Mouse (Mus musculus) layer of hippocampus, adult 11-12 months (tissue): ENCODE data around the gene Brca2.

Experiments
- DNase-seq: peaks from one replicate; pipeline ENCODE4 v3.0.0; 2022; ENCODE audit warnings: low spot score

Brca2 gene

GRCm38 (mm10) chr5:150564426-150564825 lies 42.0 kb downstream of the Brca2 start:
- DNase-seq: no peak

GRCm38 (mm10) chr5:150566226-150566625 lies 43.8 kb downstream of the Brca2 start:
- no peak for DNase-seq

GRCm38 (mm10) chr5:150566971-150567370 lies 44.5 kb downstream of the Brca2 start:
- no peak for DNase-seq

- DNase-seq: no peak
Observed at GRCm38 (mm10) chr5:150570496-150571219, 48.2 kb downstream of the Brca2 start.

- no peak for DNase-seq
Observed at GRCm38 (mm10) chr5:150574403-150574802, 52.0 kb downstream of the Brca2 start.

GRCm38 (mm10) chr5:150574885-150575284 lies 52.5 kb downstream of the Brca2 start:
- DNase-seq: no peak

- DNase-seq: no peak
Observed at GRCm38 (mm10) chr5:150576832-150577231, 54.4 kb downstream of the Brca2 start.

GRCm38 (mm10) chr5:150578613-150579171 lies 56.3 kb downstream of the Brca2 start:
- no peak for DNase-seq

- no peak for DNase-seq
Observed at GRCm38 (mm10) chr5:150581180-150581579, 58.8 kb downstream of the Brca2 start.

GRCm38 (mm10) chr5:150583181-150583580 lies 60.8 kb downstream of the Brca2 start:
- no peak for DNase-seq

- DNase-seq: no peak
Observed at GRCm38 (mm10) chr5:150583622-150584336, 61.3 kb downstream of the Brca2 start.

GRCm38 (mm10) chr5:150584337-150584729 lies 61.9 kb downstream of the Brca2 start:
- no peak for DNase-seq

GRCm38 (mm10) chr5:150589945-150590344 lies 67.5 kb downstream of the Brca2 start:
- no peak for DNase-seq

- no peak for DNase-seq
Observed at GRCm38 (mm10) chr5:150592186-150592903, 69.9 kb downstream of the Brca2 start.

GRCm38 (mm10) chr5:150592904-150593755 lies 70.7 kb downstream of the Brca2 start:
- peak; percentile 48 for DNase-seq

GRCm38 (mm10) chr5:150593756-150594648 lies 71.6 kb downstream of the Brca2 start:
- DNase-seq: peak; percentile 59

- DNase-seq: no peak
Observed at GRCm38 (mm10) chr5:150594649-150595339, 72.4 kb downstream of the Brca2 start.

GRCm38 (mm10) chr5:150595366-150596016 lies 73.1 kb downstream of the Brca2 start:
- DNase-seq: no peak

GRCm38 (mm10) chr5:150597088-150597487 lies 74.7 kb downstream of the Brca2 start, which contains the start of gene N4bp2l1:
Gene N4bp2l1, minus strand, starts transcription at chr5:150597188.
- DNase-seq: no peak
